18 mouse cellular contexts compared by ENCODE assay signal in the genomic region with DNA sequence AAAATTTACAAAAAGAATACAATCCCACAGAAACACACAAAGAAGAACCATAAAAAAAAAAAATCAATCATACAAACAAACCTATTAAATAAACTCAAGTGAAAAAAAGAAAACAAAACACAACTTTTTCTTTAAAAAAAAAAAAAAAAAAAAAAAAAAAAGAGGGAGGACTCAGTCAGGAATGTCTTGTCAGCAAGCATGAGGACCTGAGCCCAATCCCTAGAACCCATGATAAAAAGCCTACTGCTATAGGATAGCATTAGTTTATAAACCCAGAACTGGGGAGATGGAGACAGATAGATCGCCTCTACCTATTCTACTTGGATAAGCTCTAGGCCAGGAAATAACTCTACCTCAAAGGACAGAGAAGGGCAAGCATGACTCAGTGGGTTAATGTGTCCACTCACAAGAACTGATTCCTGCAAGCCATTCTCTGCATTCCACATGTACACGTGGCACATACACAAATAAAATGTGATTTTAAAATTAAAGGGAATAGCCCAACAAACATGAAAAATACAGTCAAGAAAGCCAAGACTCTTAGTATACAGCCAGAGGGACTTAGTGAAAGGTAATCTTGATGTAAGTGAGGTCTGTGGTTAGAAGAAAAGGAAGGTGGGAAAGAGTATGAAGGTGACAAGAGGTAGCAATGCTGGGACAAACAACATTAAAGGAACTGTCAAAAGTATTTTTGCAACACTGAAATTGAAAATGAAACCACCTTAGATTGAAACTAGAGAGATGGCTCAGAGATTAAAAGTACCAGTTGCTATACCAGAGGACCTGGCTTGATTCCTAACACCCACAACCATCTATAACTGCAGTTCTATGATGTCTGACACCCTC. TPM values are rescaled to one million over a fixed set of nuclear protein-coding genes. Genes with fewer than 3 reads are reported as not detected.
DNase-seq lines count a peak whose midpoint lies in the region; ATAC-seq and TF ChIP-seq lines count a peak whose summit lies in the region.
"Had no signal": no experiment of that assay in that cellular context is flagged by ENCODE, and none has a peak within 500 bp of the region (broad histone marks: within the 10 kb centered on the region; RNA-seq: fewer than 3 reads in every experiment).

No protein-coding gene starts in this region.

- H3K9ac ChIP-seq in liver, embryonic 14.5 days (replicated peaks), result no peak overlapping the region
- H3K9ac ChIP-seq: heart, embryonic 15.5 days; hindbrain, embryonic 12.5 days; limb, embryonic 12.5 days; midbrain, embryonic 12.5 days; neural tube, embryonic 12.5 days had no signal

- no peak overlapping the region for H3K4me3 ChIP-seq in liver, embryonic 14.5 days (ENCODE audit: insufficient read depth in 1 of 2, low read depth in 2 of 2, low read length in 2 of 2)
- H3K4me3 ChIP-seq: forebrain, embryonic 10.5 days; heart, embryonic 15.5 days; hindbrain, embryonic 12.5 days; limb, embryonic 12.5 days; midbrain, embryonic 12.5 days; neural tube, embryonic 12.5 days had no signal

- intact Hi-C loops in left cerebral cortex, postnatal 10 days (cut with DNase I), result no loop called here

- H3K4me1 ChIP-seq in liver, embryonic 14.5 days (replicated peaks; ENCODE audit: control insufficient read depth in 2 of 2, insufficient read depth in 2 of 2, low read length in 1 of 2), result peaks cover 52 to 70% of the 10 kb centered on the region in 2 experiments
- H3K4me1 ChIP-seq: forebrain, embryonic 10.5 days; heart, embryonic 15.5 days; hindbrain, embryonic 12.5 days; limb, embryonic 12.5 days; midbrain, embryonic 12.5 days; neural tube, embryonic 12.5 days had no signal

- no peaks in the 10 kb centered on the region for H3K9me3 ChIP-seq in liver, embryonic 14.5 days (ENCODE audit: control insufficient read depth, low read length)
- H3K9me3 ChIP-seq: forebrain, embryonic 10.5 days; heart, embryonic 15.5 days; hindbrain, embryonic 12.5 days; limb, embryonic 12.5 days; midbrain, embryonic 12.5 days; neural tube, embryonic 12.5 days had no signal

- H3K36me3 ChIP-seq in liver, embryonic 14.5 days (replicated peaks; ENCODE audit: control insufficient read depth, insufficient read depth, low read depth), result peaks cover 4% of the 10 kb centered on the region
- no peaks in the 10 kb centered on the region for H3K36me3 ChIP-seq in splenic B cell, adult 2 months (ENCODE audit: control insufficient read depth, insufficient read depth, low read length, poor library complexity, severe bottlenecking)
- H3K36me3 ChIP-seq: heart, embryonic 15.5 days; hindbrain, embryonic 12.5 days; limb, embryonic 12.5 days; midbrain, embryonic 12.5 days; neural tube, embryonic 12.5 days had no signal

- H3K4me2 ChIP-seq in liver, embryonic 14.5 days (ENCODE audit: low read depth), result peak overlapping the region; percentile 22
- H3K4me2 ChIP-seq: heart, embryonic 15.5 days; hindbrain, embryonic 12.5 days; limb, embryonic 12.5 days; midbrain, embryonic 12.5 days; neural tube, embryonic 12.5 days had no signal

- ATAC-seq in CD4-positive, CD25-positive, alpha-beta regulatory T cell, adult 4 months, result peak; percentile 93
- ATAC-seq in liver, embryonic 14.5 days (ENCODE audit: insufficient read depth), result no peak
- no peak; the same call in 1 of the 2 replicates for ATAC-seq in monocyte, adult 5-6 weeks (replicated peaks; ENCODE audit: insufficient number of reproducible peaks, low FRiP score, low TSS enrichment, poor library complexity, severe bottlenecking)
- ATAC-seq: intestine, postnatal 0 days had no signal

- H3K27ac ChIP-seq in liver, embryonic 14.5 days, result peak overlapping the region; percentile 33
- H3K27ac ChIP-seq: forebrain, embryonic 10.5 days; heart, embryonic 15.5 days; hindbrain, embryonic 12.5 days; limb, embryonic 12.5 days; midbrain, embryonic 12.5 days; neural tube, embryonic 12.5 days had no signal

- TF ChIP-seq EP300 in liver, embryonic 14.5 days (IDR thresholded peaks at IDR 0.05; ENCODE audit: low read depth), result no peak

- no peak for TF ChIP-seq CTCF in liver, embryonic 14.5 days (IDR thresholded peaks at IDR 0.05; ENCODE audit: low read depth)

- H3K27me3 ChIP-seq in liver, embryonic 14.5 days (ENCODE audit: control insufficient read depth, insufficient read depth, low read length), result no peaks in the 10 kb centered on the region
- H3K27me3 ChIP-seq in splenic B cell, adult 2 months (ENCODE audit: control insufficient read depth, insufficient read depth, low read length, poor library complexity, severe bottlenecking), result no peaks in the 10 kb centered on the region
- H3K27me3 ChIP-seq: heart, embryonic 15.5 days; hindbrain, embryonic 12.5 days; limb, embryonic 12.5 days; midbrain, embryonic 12.5 days; neural tube, embryonic 12.5 days had no signal

- 67% methylated on average over 2 of the region's 2 CpGs for WGBS in liver, embryonic 14.5 days (ENCODE audit: insufficient replicate concordance)

- DNase-seq in brain, adult 2 months (ENCODE audit: low read depth, low spot score), result peak; percentile 11
- DNase-seq in liver, embryonic 14.5 days (ENCODE audit: low read depth in 3 of 3, low spot score in 3 of 3), result no peak
- DNase-seq in splenic B cell, adult 2 months (ENCODE audit: low read depth, low spot score), result peak; percentile 34
- DNase-seq in left cerebral cortex, postnatal 10 days (ENCODE audit: extremely low spot score in 1 of 2, low spot score in 2 of 2), result no peak
- no peak for DNase-seq in urinary bladder, postnatal 10 days (ENCODE audit: low spot score)
- DNase-seq: cerebellum, adult 8-10 months; heart, adult 11 months; kidney, postnatal 25 days; lung, postnatal 14 days had no signal

RNA-seq across cellular contexts. Expression of gene Usp32, which starts 13.5 kb away (rescaled TPM):
- 10 to 100 TPM; 10.9 to 15.6 TPM for polyA plus RNA-seq in CD4-positive, CD25-positive, alpha-beta regulatory T cell, adult 4 months (2017; shearing (Covaris generic))
- 15.0 and 25.6 TPM in 2 replicates for polyA plus RNA-seq in liver, embryonic 14.5 days (2012; rRNA removed)
- polyA plus RNA-seq in liver, embryonic 14.5 days (2014; fragmentation: Nextera tagmentation; extraction: Ambion mirVana), result 14.4 and 17.7 TPM in 2 replicates
- 80.2 to 120 TPM (median 84.8 TPM) in 3 replicates for total RNA-seq in monocyte, adult 5-6 weeks (2017)
- total RNA-seq in left cerebral cortex, postnatal 10 days (2021), result 10 to 100 TPM; 80.8 to 87.9 TPM

RNA-seq across cellular contexts. Expression of gene 1700125H20Rik, which starts 43.7 kb away (rescaled TPM):
- polyA plus RNA-seq in CD4-positive, CD25-positive, alpha-beta regulatory T cell, adult 4 months (2017; shearing (Covaris generic)), result not detected
- polyA plus RNA-seq in liver, embryonic 14.5 days (2012; rRNA removed), result not detected in 2 replicates
- polyA plus RNA-seq in liver, embryonic 14.5 days (2014; fragmentation: Nextera tagmentation; extraction: Ambion mirVana), result 0.25 TPM in 1 of 2 replicates, not detected in the other
- not detected in 3 replicates for total RNA-seq in monocyte, adult 5-6 weeks (2017)
- under 1 TPM; 0.71 to 0.73 TPM for total RNA-seq in left cerebral cortex, postnatal 10 days (2021)
- polyA plus RNA-seq: heart, embryonic 15.5 days had no signal

Comparison
In these comparisons a context has a peak if more than half of its experiments do, and no peak if none do; other contexts are left out.
1. DNase-seq: peak in brain, adult 2 months (single experiment) and splenic B cell, adult 2 months (single experiment); none in liver, embryonic 14.5 days (0 of 3), left cerebral cortex, postnatal 10 days (0 of 2) and urinary bladder, postnatal 10 days (single experiment).